Mouse (Mus musculus) ES-Bruce4 (cell line): ENCODE results near the gene Tmed10.

Source experiments
- CTCF ChIP-seq: IDR thresholded peaks from one replicate; pipeline ENCODE4 v1.8.1; 2011; ENCODE audit warnings: low read depth, low read length
- POLR2A ChIP-seq: IDR thresholded peaks from one replicate; pipeline ENCODE4 v1.8.1; 2011; ENCODE audit warnings: low read length; ENCODE audit not compliant: insufficient read depth

GRCm38 (mm10) chr12:85291541-85291940 lies 83.1 kb downstream of the Tmed10 start:
- TF ChIP-seq POLR2A (no peak), CTCF (no peak)
